Mouse (Mus musculus) CH12.LX (cell line): ENCODE results near the gene Pdlim5. TPM values are rescaled to one million over a fixed set of nuclear protein-coding genes. Genes with fewer than 3 reads are reported as not detected.

Experiments
- DNase-seq: peaks from one replicate; pipeline ENCODE4 v3.0.0-alpha.2; 2013; ENCODE audit errors: extremely low read depth
- H3K27ac ChIP-seq: 2 replicates; pipeline ENCODE4 v1.5.1; 2012; ENCODE audit warnings: low read depth, mild to moderate bottlenecking, control low read depth, moderate library complexity; ENCODE audit not compliant: insufficient read depth
- H3K27me3 ChIP-seq: replicated peaks from 2 replicates; pipeline ENCODE3; 2012; ENCODE audit warnings: inconsistent platforms
- H3K36me3 ChIP-seq, 2 experiments: replicated peaks in 1 of 2; 2 replicates each; pipeline versions ENCODE3 to v1.6.1; 2012; ENCODE audit warnings: inconsistent platforms in 1 of 2, low read length in 1 of 2, mild to moderate bottlenecking in 1 of 2, mixed read lengths in 1 of 2, moderate library complexity in 1 of 2; ENCODE audit not compliant: control insufficient read depth in 1 of 2, insufficient read depth in 1 of 2
- H3K4me1 ChIP-seq, 2 experiments: 2 replicates each; pipeline ENCODE4 v1.6.1; 2012; ENCODE audit warnings: inconsistent platforms in 1 of 2, moderate library complexity in 1 of 2; ENCODE audit not compliant: insufficient read depth in 2 of 2, control insufficient read depth in 1 of 2
- H3K4me2 ChIP-seq: 2 replicates; pipeline ENCODE4 v1.6.1; 2012; ENCODE audit warnings: low read depth, mild to moderate bottlenecking, control low read depth; ENCODE audit not compliant: poor library complexity, insufficient read depth, severe bottlenecking
- H3K4me3 ChIP-seq, 3 experiments: fragments of 150-350 bp in 1 of 3; sonication (generic) in 1 of 3; replicated peaks in 1 of 3; 2 replicates each; pipeline versions ENCODE3 to v1.5.1; 2011 to 2012; ENCODE audit warnings: low read depth in 2 of 3, low read length in 2 of 3, mild to moderate bottlenecking in 2 of 3, moderate library complexity in 2 of 3, control low read depth in 1 of 3, improper control_type of control experiment in 1 of 3, inconsistent platforms in 1 of 3, mixed read lengths in 1 of 3; ENCODE audit not compliant: poor library complexity in 1 of 3
- H3K79me2 ChIP-seq: replicated peaks from 2 replicates; pipeline ENCODE4 v1.6.1; 2012; ENCODE audit warnings: mild to moderate bottlenecking, moderate library complexity; ENCODE audit not compliant: control insufficient read depth, poor library complexity, insufficient read depth, severe bottlenecking; ENCODE audit errors: extremely low read depth
- H3K9ac ChIP-seq: 2 replicates; pipeline ENCODE4 v1.6.1; 2012; ENCODE audit warnings: low read depth, mild to moderate bottlenecking, control low read depth, moderate library complexity; ENCODE audit not compliant: insufficient read depth
- H3K9me3 ChIP-seq: replicated peaks from 2 replicates; pipeline ENCODE3; 2012; ENCODE audit warnings: low read length, inconsistent platforms, mixed read lengths
- CHD1 ChIP-seq: IDR thresholded peaks from 2 replicates; pipeline ENCODE4 v1.6.1; 2012; ENCODE audit warnings: low read depth, low read length, improper control_type of control experiment, inconsistent platforms
- CTCF ChIP-seq, 2 experiments: IDR thresholded peaks in 1 of 2; conservative IDR thresholded peaks in 1 of 2; 2 replicates each; pipeline ENCODE4 v1.5.1; 2011 to 2012; ENCODE audit warnings: low read depth in 2 of 2, low read length in 2 of 2, improper control_type of control experiment in 1 of 2, inconsistent platforms in 1 of 2, mild to moderate bottlenecking in 1 of 2, moderate library complexity in 1 of 2
- EP300 ChIP-seq: IDR thresholded peaks from 2 replicates; pipeline ENCODE4 v1.6.1; 2011; ENCODE audit warnings: low read length, improper control_type of control experiment
- ETS1 ChIP-seq: conservative IDR thresholded peaks from 2 replicates; pipeline ENCODE4 v1.6.1; 2012; ENCODE audit warnings: low read depth, mild to moderate bottlenecking, inconsistent platforms, low read length, improper control_type of control experiment, moderate library complexity
- GABPA ChIP-seq: IDR thresholded peaks from 2 replicates; pipeline ENCODE4 v1.6.1; 2012; ENCODE audit warnings: low read depth, low read length, improper control_type of control experiment, inconsistent platforms; ENCODE audit not compliant: insufficient replicate concordance
- HCFC1 ChIP-seq: IDR thresholded peaks from 2 replicates; pipeline ENCODE4 v1.6.1; 2012; ENCODE audit warnings: low read depth, mild to moderate bottlenecking, inconsistent platforms, low read length, improper control_type of control experiment
- IRF4 ChIP-seq: IDR thresholded peaks from 2 replicates; pipeline ENCODE4 v1.6.1; 2014; ENCODE audit warnings: low read depth, mild to moderate bottlenecking, inconsistent platforms, low read length, improper control_type of control experiment
- JUN ChIP-seq: IDR thresholded peaks from 2 replicates; pipeline ENCODE4 v1.6.1; 2011; ENCODE audit warnings: low read depth, mild to moderate bottlenecking, low read length, improper control_type of control experiment, moderate library complexity; ENCODE audit not compliant: insufficient read depth
- KAT2A ChIP-seq: IDR thresholded peaks from 2 replicates; pipeline ENCODE4 v1.6.1; 2012; ENCODE audit warnings: low read length, improper control_type of control experiment, inconsistent platforms; ENCODE audit not compliant: insufficient replicate concordance
- MAFK ChIP-seq: IDR thresholded peaks from 2 replicates; pipeline ENCODE4 v1.6.1; 2011; ENCODE audit warnings: low read length, improper control_type of control experiment; ENCODE audit not compliant: insufficient replicate concordance
- MAX ChIP-seq: IDR thresholded peaks from 2 replicates; pipeline ENCODE4 v1.6.1; 2011; ENCODE audit warnings: low read length, improper control_type of control experiment
- MAZ ChIP-seq: IDR thresholded peaks from 2 replicates; pipeline ENCODE4 v1.6.1; 2012; ENCODE audit warnings: low read depth, mild to moderate bottlenecking, inconsistent platforms, low read length, improper control_type of control experiment, moderate library complexity
- MYC ChIP-seq: IDR thresholded peaks from 2 replicates; pipeline ENCODE4 v1.6.1; 2011; ENCODE audit warnings: low read depth, mild to moderate bottlenecking, improper control_type of control experiment, low read length
- NRF1 ChIP-seq: IDR thresholded peaks from 2 replicates; pipeline ENCODE4 v1.6.1; 2014; ENCODE audit warnings: low read depth, mild to moderate bottlenecking, inconsistent platforms, low read length, improper control_type of control experiment, moderate library complexity
- PAX5 ChIP-seq: IDR thresholded peaks from 2 replicates; pipeline ENCODE4 v1.6.1; 2012; ENCODE audit warnings: low read length, inconsistent platforms, mixed read lengths
- POLR2A ChIP-seq: IDR thresholded peaks from 2 replicates; pipeline ENCODE4 v1.6.1; 2011; ENCODE audit warnings: low read depth, mild to moderate bottlenecking, improper control_type of control experiment, low read length
- POLR2AphosphoS2 ChIP-seq: IDR thresholded peaks from 2 replicates; pipeline ENCODE4 v1.6.1; 2011; ENCODE audit warnings: low read depth, low read length, improper control_type of control experiment
- RAD21 ChIP-seq: IDR thresholded peaks from 2 replicates; pipeline ENCODE4 v1.6.1; 2011; ENCODE audit warnings: low read depth, mild to moderate bottlenecking, low read length, improper control_type of control experiment, moderate library complexity
- RCOR1 ChIP-seq: conservative IDR thresholded peaks from 2 replicates; pipeline ENCODE4 v1.6.1; 2012; ENCODE audit warnings: low read depth, mild to moderate bottlenecking, inconsistent platforms, low read length, improper control_type of control experiment
- SMC3 ChIP-seq: IDR thresholded peaks from 2 replicates; pipeline ENCODE4 v1.6.1; 2011; ENCODE audit warnings: low read depth, low read length, improper control_type of control experiment
- USF1 ChIP-seq: IDR thresholded peaks from 2 replicates; pipeline ENCODE4 v1.6.1; 2014; ENCODE audit warnings: low read depth, mild to moderate bottlenecking, inconsistent platforms, low read length, improper control_type of control experiment
- USF2 ChIP-seq: conservative IDR thresholded peaks from 2 replicates; pipeline ENCODE4 v1.6.1; 2011; ENCODE audit warnings: low read depth, low read length, improper control_type of control experiment
- ZC3H11A ChIP-seq: IDR thresholded peaks from 2 replicates; pipeline ENCODE4 v1.6.1; 2012; ENCODE audit warnings: low read depth, mild to moderate bottlenecking, inconsistent platforms, low read length, improper control_type of control experiment
- ZKSCAN1 ChIP-seq: IDR thresholded peaks from 2 replicates; pipeline ENCODE4 v1.6.1; 2012; ENCODE audit warnings: low read depth, inconsistent platforms, low read length, improper control_type of control experiment, borderline replicate concordance
- dilution Hi-C: fragments of 300-500 bp; cut with MboI; formaldehyde crosslinking; loops from 2 replicates; pipeline ENCODE4 v1.14.3; 2020; ENCODE audit warnings: low sequenced_read_pairs; ENCODE audit not compliant: extremely low pct_unique_long_range_greater_than_20kb, extremely low pct_ligation_motif_present
- in situ Hi-C: fragments of 300-500 bp; cut with MboI; formaldehyde crosslinking; loops from 3 replicates; pipeline ENCODE4 v1.14.3; 2019; ENCODE audit warnings: low sequenced_read_pairs, low pct_ligation_motif_present, low pct_unique_long_range_greater_than_20kb, mixed read lengths
- polyA plus RNA-seq: library from polyadenylated mRNA; unstranded; fragments of >175 nt; gene quantifications from 2 replicates; pipeline ENCODE4 v1.2.1, GENCODE M21; 2012; ENCODE audit warnings: low read depth; ENCODE audit not compliant: insufficient read length
- total RNA-seq, 2 experiments: library from RNA; depleted of rRNA; stranded (reverse); fragments of 300-350 nt in 1 of 2; fragments of >200 nt in 1 of 2; gene quantifications; 2 replicates each; pipeline ENCODE4 v1.2.3; 2012 to 2014

The Pdlim5 gene
- total and polyA plus RNA-seq, 3 experiments: 22.0 to 24.6 (median 22.8) TPM

- no peaks in the 10 kb centered on the region for H3K79me2 ChIP-seq
- no peaks in the 10 kb centered on the region for H3K9me3 ChIP-seq
- dilution Hi-C loops (no loop called here), in situ Hi-C loops (no loop called here)
- H3K27me3 ChIP-seq: no peaks in the 10 kb centered on the region
- H3K36me3 ChIP-seq: no peaks in the 10 kb centered on the region
- no peak for DNase-seq
- peaks cover 2 to 15% of the 10 kb centered on the region in 2 experiments; a peak in 2 of 4 replicates for H3K4me1 ChIP-seq
- TF ChIP-seq SMC3 (no peak), USF2 (no peak), JUN (no peak), USF1 (no peak), RCOR1 (no peak), RAD21 (no peak), MAZ (no peak), MAFK (no peak), ZC3H11A (no peak), MAX (no peak), ZKSCAN1 (no peak)
- H3K4me2 ChIP-seq: no peak overlapping the region
- H3K9ac ChIP-seq: no peak overlapping the region
- H3K4me3 ChIP-seq: no peak overlapping the region
- H3K27ac ChIP-seq: no peak overlapping the region
These were observed 166.8 kb downstream of the Pdlim5 start for GRCm38 (mm10) chr3:142228665-142229064.

GRCm38 (mm10) chr3:142222471-142223103 lies 172.9 kb downstream of the Pdlim5 start:
- no peaks in the 10 kb centered on the region for H3K36me3 ChIP-seq
- dilution Hi-C loops: no loop called here
- H3K9me3 ChIP-seq: no peaks in the 10 kb centered on the region

GRCm38 (mm10) chr3:142219910-142220309 lies 175.6 kb downstream of the Pdlim5 start:
- no peak for DNase-seq
- Histone ChIP-seq H3K4me2 (no peak overlapping the region), H3K9me3 (no peaks in the 10 kb centered on the region), H3K4me3 (no peak overlapping the region), H3K27me3 (no peaks in the 10 kb centered on the region), H3K9ac (no peak overlapping the region), H3K79me2 (no peaks in the 10 kb centered on the region), H3K27ac (no peak overlapping the region), H3K4me1 (peaks cover 2 to 13% of the 10 kb centered on the region in 2 experiments; a peak in 2 of 4 replicates), H3K36me3 (no peaks in the 10 kb centered on the region)
- TF ChIP-seq NRF1: no peak
- no peak for TF ChIP-seq ETS1
- TF ChIP-seq KAT2A: no peak
- TF ChIP-seq IRF4: no peak
- TF ChIP-seq CHD1: no peak
- TF ChIP-seq POLR2AphosphoS2: no peak
- TF ChIP-seq HCFC1: no peak
- TF ChIP-seq PAX5: no peak
- no peak for TF ChIP-seq USF2
- no peak for TF ChIP-seq EP300
- no peak for TF ChIP-seq MYC
- no peak for TF ChIP-seq GABPA
- no peak for TF ChIP-seq POLR2A
- in situ Hi-C loops: no loop called here
- dilution Hi-C loops: no loop called here

More at GRCm38 (mm10) chr3:142222471-142223103, 172.9 kb downstream of the Pdlim5 start:
- Histone ChIP-seq H3K27ac (no peak overlapping the region), H3K79me2 (no peaks in the 10 kb centered on the region), H3K27me3 (no peaks in the 10 kb centered on the region), H3K4me3 (no peak overlapping the region), H3K4me1 (peaks cover 2 to 14% of the 10 kb centered on the region in 2 experiments; a peak in 2 of 4 replicates), H3K9ac (no peak overlapping the region), H3K4me2 (no peak overlapping the region)
- TF ChIP-seq HCFC1 (no peak), CTCF (conservative IDR thresholded peaks at IDR 0.05 in 1 of 2, IDR thresholded peaks at IDR 0.05 in 1 of 2; ENCODE audit: low read depth in 2 of 2, low read length in 2 of 2) (peak in 1 of 2 experiments; percentile 21; a peak in 2 of 4 replicates)
- in situ Hi-C loops: no loop called here
- DNase-seq: peak; percentile 42
